Mouse (Mus musculus) G1E (cell line): Measurements from ENCODE around the gene Ptgds. TPM values are rescaled to one million over a fixed set of nuclear protein-coding genes. Genes with fewer than 3 reads are reported as not detected.

Source experiments
- ATAC-seq: 2 replicates; pipeline ENCODE4 v1.8.0; 2016; ENCODE audit warnings: mild to moderate bottlenecking; ENCODE audit not compliant: insufficient number of reproducible peaks, poor library complexity, low FRiP score, severe bottlenecking; ENCODE audit errors: extremely low read depth
- DNase-seq: peaks from one replicate; pipeline ENCODE4 v3.0.0; 2012; ENCODE audit warnings: low spot score
- H3K27me3 ChIP-seq: 2 replicates; pipeline ENCODE4 v1.6.1; 2012; ENCODE audit warnings: mild to moderate bottlenecking, low read length, inconsistent platforms; ENCODE audit not compliant: insufficient read depth
- H3K36me3 ChIP-seq: replicated peaks from 2 replicates; pipeline ENCODE3; 2012; ENCODE audit warnings: mild to moderate bottlenecking, inconsistent platforms
- H3K4me1 ChIP-seq: 2 replicates; pipeline ENCODE4 v1.6.1; 2012; ENCODE audit warnings: low read depth, low read length, inconsistent platforms, mixed read lengths; ENCODE audit not compliant: insufficient read depth
- H3K4me3 ChIP-seq: 2 replicates; pipeline ENCODE4 v1.5.1; 2012; ENCODE audit warnings: low read depth, mild to moderate bottlenecking, inconsistent platforms, low read length, moderate library complexity, mixed read lengths
- H3K9me3 ChIP-seq: replicated peaks from 2 replicates; pipeline ENCODE4 v1.6.1; 2012; ENCODE audit warnings: inconsistent platforms
- CTCF ChIP-seq: IDR thresholded peaks from 2 replicates; pipeline ENCODE4 v1.5.1; 2012; ENCODE audit warnings: low read depth, low read length, inconsistent platforms, mixed read lengths
- GATA1 ChIP-seq: IDR thresholded peaks from 2 replicates; pipeline ENCODE4 v1.6.1; 2012; ENCODE audit warnings: borderline replicate concordance, low read length, inconsistent platforms, mixed read lengths
- GATA2 ChIP-seq: IDR thresholded peaks from 2 replicates; pipeline ENCODE4 v1.6.1; 2012; ENCODE audit warnings: low read depth, low read length, inconsistent platforms, borderline replicate concordance
- POLR2AphosphoS5 ChIP-seq: IDR thresholded peaks from 2 replicates; pipeline ENCODE4 v1.6.1; 2012; ENCODE audit warnings: low read depth, low read length, inconsistent platforms; ENCODE audit not compliant: insufficient replicate concordance
- TAL1 ChIP-seq: conservative IDR thresholded peaks from 2 replicates; pipeline ENCODE4 v1.6.1; 2012; ENCODE audit warnings: low read depth, low read length, inconsistent platforms, mixed read lengths
- polyA plus RNA-seq: library from polyadenylated mRNA; stranded (reverse); fragments of >175 nt; gene quantifications from 2 replicates; pipeline ENCODE4 v1.2.3, GENCODE M21; 2012
- total RNA-seq, 2 experiments: library from RNA; stranded (forward) in 1 of 2; stranded (reverse) in 1 of 2; fragments of 200-1000 nt in 1 of 2; fragments of >200 nt in 1 of 2; fragmentation: Nextera tagmentation in 1 of 2; gene quantifications; 2 replicates each; pipeline ENCODE4 v1.2.3; 2014 to 2017

Gene Ptgds
- total and polyA plus RNA-seq, 3 experiments = 0.44 TPM; not detected in 2

- Histone ChIP-seq H3K4me3 (no peak within 1 kb of the TSS), H3K27me3 (peaks cover 18% of the 10 kb centered on the region), H3K36me3 (peaks cover 29% of the 10 kb centered on the region), H3K9me3 (no peaks in the 10 kb centered on the region), H3K4me1 (peaks cover 29% of the 10 kb centered on the region)
- DNase-seq (no peak), ATAC-seq (no peak)
- no peak for TF ChIP-seq CTCF
- TF ChIP-seq POLR2AphosphoS5 = no peak
- no peak for TF ChIP-seq TAL1
- TF ChIP-seq GATA2 = no peak
- no peak for TF ChIP-seq GATA1
Observed at GRCm38 (mm10) chr2:25456205-25456953, 13.5 kb downstream of the Ptgds start, which contains the start of gene Clic3. Clic3 (plus strand) TSS chr2:25456838.

- no peak overlapping the region for H3K4me3 ChIP-seq
- no peaks in the 10 kb centered on the region for H3K9me3 ChIP-seq
- no peak for DNase-seq
- ATAC-seq = no peak
- peaks cover 30% of the 10 kb centered on the region for H3K27me3 ChIP-seq
- peaks cover 2% of the 10 kb centered on the region; the same call in 1 of the 2 replicates for H3K4me1 ChIP-seq
- TF ChIP-seq POLR2AphosphoS5 = no peak
- peaks cover 9% of the 10 kb centered on the region for H3K36me3 ChIP-seq
Observed at GRCm38 (mm10) chr2:25452951-25453350, 16.9 kb downstream of the Ptgds start.

GRCm38 (mm10) chr2:25450853-25451647 is 18.8 kb downstream of the Ptgds start:
- DNase-seq (no peak), ATAC-seq (no peak)
- Histone ChIP-seq H3K9me3 (no peaks in the 10 kb centered on the region), H3K36me3 (peaks cover 17% of the 10 kb centered on the region), H3K4me1 (no peaks in the 10 kb centered on the region), H3K27me3 (peaks cover 26% of the 10 kb centered on the region), H3K4me3 (no peak overlapping the region)
- TF ChIP-seq POLR2AphosphoS5 = no peak
- no peak for TF ChIP-seq GATA2
- TF ChIP-seq TAL1 = no peak
- TF ChIP-seq CTCF = no peak
- no peak for TF ChIP-seq GATA1

GRCm38 (mm10) chr2:25442682-25443081 is 27.2 kb downstream of the Ptgds start:
- H3K27me3 ChIP-seq = no peaks in the 10 kb centered on the region
- no peaks in the 10 kb centered on the region for H3K9me3 ChIP-seq
- ATAC-seq (no peak), DNase-seq (no peak)
- H3K4me1 ChIP-seq = no peaks in the 10 kb centered on the region
- H3K4me3 ChIP-seq = no peak overlapping the region
- TF ChIP-seq POLR2AphosphoS5 = no peak
- no peak for TF ChIP-seq TAL1
- no peak for TF ChIP-seq GATA2
- TF ChIP-seq CTCF = no peak
- no peak for TF ChIP-seq GATA1
- peaks cover 54% of the 10 kb centered on the region for H3K36me3 ChIP-seq

GRCm38 (mm10) chr2:25441067-25441466 is 28.8 kb downstream of the Ptgds start:
- TF ChIP-seq CTCF = no peak
- no peak for TF ChIP-seq POLR2AphosphoS5
- no peak for TF ChIP-seq TAL1
- no peak for TF ChIP-seq GATA1
- no peak for TF ChIP-seq GATA2
- H3K27me3 ChIP-seq = no peaks in the 10 kb centered on the region
- DNase-seq = no peak
- no peaks in the 10 kb centered on the region for H3K4me1 ChIP-seq
- H3K9me3 ChIP-seq = no peaks in the 10 kb centered on the region
- peaks cover 45% of the 10 kb centered on the region for H3K36me3 ChIP-seq
- ATAC-seq = no peak
- H3K4me3 ChIP-seq = no peak overlapping the region

GRCm38 (mm10) chr2:25436286-25436820 is 33.5 kb downstream of the Ptgds start:
- Histone ChIP-seq H3K4me1 (no peaks in the 10 kb centered on the region; the same call in 1 of the 2 replicates), H3K9me3 (no peaks in the 10 kb centered on the region), H3K36me3 (peaks cover 27% of the 10 kb centered on the region), H3K4me3 (no peak overlapping the region), H3K27me3 (peaks cover 21% of the 10 kb centered on the region)
- DNase-seq (no peak), ATAC-seq (no peak)
- TF ChIP-seq GATA1 = no peak
- no peak for TF ChIP-seq POLR2AphosphoS5
- TF ChIP-seq CTCF = no peak
- no peak for TF ChIP-seq GATA2
- TF ChIP-seq TAL1 = no peak

GRCm38 (mm10) chr2:25434292-25434691 is 35.6 kb downstream of the Ptgds start:
- no peak for ATAC-seq
- H3K9me3 ChIP-seq = no peaks in the 10 kb centered on the region
- peaks cover 17% of the 10 kb centered on the region for H3K4me1 ChIP-seq
- no peak for DNase-seq
- no peak overlapping the region for H3K4me3 ChIP-seq
- peaks cover 25% of the 10 kb centered on the region for H3K36me3 ChIP-seq
- TF ChIP-seq POLR2AphosphoS5 (no peak), CTCF (no peak), GATA1 (no peak), GATA2 (no peak)
- H3K27me3 ChIP-seq = peaks cover 42% of the 10 kb centered on the region
